Mouse (Mus musculus) limb, embryonic 12.5 days (tissue): ENCODE data around the gene Gm20716. TPM values are rescaled to one million over a fixed set of nuclear protein-coding genes. Genes with fewer than 3 reads are reported as not detected.

ENCODE experiments used
- ATAC-seq: fragments of 200-750 bp; cut with Nextera tagmentation; 2 replicates; pipeline ENCODE4 v1.8.0; 2017; ENCODE audit warnings: low read depth, moderate TSS enrichment; ENCODE audit not compliant: insufficient number of reproducible peaks, insufficient read depth, low FRiP score, low TSS enrichment
- H3K27ac ChIP-seq: fragments of 300-500 bp; sonication (generic); 2 replicates; pipeline ENCODE4 v1.5.1; 2016; ENCODE audit warnings: mild to moderate bottlenecking, moderate library complexity
- H3K27me3 ChIP-seq: fragments of 300-500 bp; sonication (generic); 2 replicates; pipeline ENCODE4 v1.6.1; 2016; ENCODE audit warnings: mild to moderate bottlenecking, moderate library complexity
- H3K36me3 ChIP-seq: fragments of 300-500 bp; sonication (generic); 2 replicates; pipeline ENCODE4 v1.6.1; 2016; ENCODE audit warnings: mild to moderate bottlenecking, moderate library complexity
- H3K4me1 ChIP-seq: fragments of 300-500 bp; sonication (generic); replicated peaks from 2 replicates; pipeline ENCODE4 v1.6.1; 2016
- H3K4me2 ChIP-seq: fragments of 300-500 bp; sonication (generic); 2 replicates; pipeline ENCODE4 v1.6.1; 2016; ENCODE audit warnings: mild to moderate bottlenecking, moderate library complexity
- H3K4me3 ChIP-seq: fragments of 300-500 bp; sonication (generic); replicated peaks from 2 replicates; pipeline ENCODE4 v1.5.1; 2016; ENCODE audit warnings: mild to moderate bottlenecking
- H3K9ac ChIP-seq: fragments of 300-500 bp; sonication (generic); replicated peaks from 2 replicates; pipeline ENCODE4 v1.6.1; 2016; ENCODE audit warnings: mild to moderate bottlenecking, moderate library complexity
- H3K9me3 ChIP-seq: fragments of 300-500 bp; sonication (generic); 2 replicates; pipeline ENCODE4 v1.6.1; 2016; ENCODE audit warnings: mild to moderate bottlenecking, moderate library complexity
- WGBS: fragments of 180-500 bp; shearing (Covaris S2); methylation state at CpG from one replicate; pipeline ENCODE4 v1.1.7; 2016; 5-methylcytosine and 5-hydroxymethylcytosine counted together
- polyA plus RNA-seq: library from polyadenylated mRNA; unstranded; fragments of >200 nt; fragmentation: Nextera tagmentation; extraction: Ambion mirVana; gene quantifications from 2 replicates; pipeline ENCODE4 v1.2.1, GENCODE M21; 2016

Gene Gm20716
- polyA plus RNA-seq, 1 experiment from 2014 or later = 29.6 TPM

GRCm38 (mm10) chr2:168223326-168223725, 6.8 kb downstream of the Gm20716 start:
- H3K4me2 ChIP-seq = no peak overlapping the region
- no peaks in the 10 kb centered on the region for H3K27me3 ChIP-seq
- H3K9me3 ChIP-seq = no peaks in the 10 kb centered on the region
- H3K4me3 ChIP-seq = no peak overlapping the region
- H3K27ac ChIP-seq = no peak overlapping the region
- WGBS = 92% methylated on average over 6 of the region's 6 CpGs
- peaks cover 76% of the 10 kb centered on the region for H3K36me3 ChIP-seq
- peaks cover 4% of the 10 kb centered on the region; the same call in 1 of the 2 replicates for H3K4me1 ChIP-seq
- no peak for ATAC-seq
- H3K9ac ChIP-seq = no peak overlapping the region

GRCm38 (mm10) chr2:168213788-168214397, 16.3 kb downstream of the Gm20716 start:
- WGBS = 42% methylated on average over 5 of the region's 5 CpGs
- H3K36me3 ChIP-seq = peaks cover 93% of the 10 kb centered on the region
- no peaks in the 10 kb centered on the region for H3K4me1 ChIP-seq
- H3K9ac ChIP-seq = no peak overlapping the region
- no peak overlapping the region for H3K4me2 ChIP-seq
- no peaks in the 10 kb centered on the region for H3K27me3 ChIP-seq
- H3K4me3 ChIP-seq = no peak overlapping the region
- no peak for ATAC-seq
- H3K27ac ChIP-seq = no peak overlapping the region
- H3K9me3 ChIP-seq = no peaks in the 10 kb centered on the region

- no peak for ATAC-seq
- Histone ChIP-seq H3K4me2 (peak overlapping the region; percentile 52; the same call in 1 of the 2 replicates), H3K9me3 (0 out of 2 replicates have a peak, but pooled peaks cover 4% of the 10 kb centered on the region), H3K27me3 (no peaks in the 10 kb centered on the region), H3K36me3 (peaks cover 66% of the 10 kb centered on the region), H3K4me1 (peaks cover 11% of the 10 kb centered on the region), H3K9ac (no peak overlapping the region), H3K27ac (peak overlapping the region; percentile 99), H3K4me3 (no peak overlapping the region)
- WGBS = 89% methylated on average over 3 of the region's 3 CpGs
Observed at GRCm38 (mm10) chr2:168207883-168208282, 22.3 kb downstream of the Gm20716 start.

- H3K27me3 ChIP-seq = no peaks in the 10 kb centered on the region
- H3K9ac ChIP-seq = peak within 1 kb of the TSS; percentile 100
- H3K4me1 ChIP-seq = peaks cover 11% of the 10 kb centered on the region
- WGBS = 0% methylated on average over 45 of the region's 89 CpGs
- 0 out of 2 replicates have a peak, but pooled peaks cover 4% of the 10 kb centered on the region for H3K9me3 ChIP-seq
- H3K4me2 ChIP-seq = peak within 1 kb of the TSS; percentile 68
- H3K27ac ChIP-seq = peak within 1 kb of the TSS; percentile 99
- peaks cover 61% of the 10 kb centered on the region for H3K36me3 ChIP-seq
- H3K4me3 ChIP-seq = peak within 1 kb of the TSS; percentile 99
- peak; percentile 87 for ATAC-seq
Observed at GRCm38 (mm10) chr2:168206725-168207644, 23.2 kb downstream of the Gm20716 start, which contains the start of gene Adnp. Gene Adnp (minus strand): TSS chr2:168207112.

- under 1% methylated on average over 48 of the region's 49 CpGs for WGBS
Observed at GRCm38 (mm10) chr2:168205681-168206631, 24.2 kb downstream of the Gm20716 start.

GRCm38 (mm10) chr2:168205265-168205664, 24.9 kb downstream of the Gm20716 start:
- no peaks in the 10 kb centered on the region for H3K27me3 ChIP-seq

More at GRCm38 (mm10) chr2:168205681-168206631, 24.2 kb downstream of the Gm20716 start:
- peak overlapping the region; percentile 68 for H3K4me2 ChIP-seq
- H3K9ac ChIP-seq = peak overlapping the region; percentile 100
- peak overlapping the region; percentile 99 for H3K27ac ChIP-seq
- peaks cover 57% of the 10 kb centered on the region for H3K36me3 ChIP-seq
- H3K4me3 ChIP-seq = peak overlapping the region; percentile 99
- peaks cover 17% of the 10 kb centered on the region for H3K4me1 ChIP-seq
- no peaks in the 10 kb centered on the region for H3K27me3 ChIP-seq
- H3K9me3 ChIP-seq = 0 out of 2 replicates have a peak, but pooled peaks cover 4% of the 10 kb centered on the region
- no peak for ATAC-seq

GRCm38 (mm10) chr2:168204476-168204999, 25.6 kb downstream of the Gm20716 start:
- H3K36me3 ChIP-seq = peaks cover 50% of the 10 kb centered on the region
- no peak for ATAC-seq

More at GRCm38 (mm10) chr2:168205265-168205664, 24.9 kb downstream of the Gm20716 start:
- Histone ChIP-seq H3K9ac (peak overlapping the region; percentile 100), H3K36me3 (peaks cover 55% of the 10 kb centered on the region), H3K27ac (peak overlapping the region; percentile 99), H3K9me3 (0 out of 2 replicates have a peak, but pooled peaks cover 4% of the 10 kb centered on the region), H3K4me2 (peak overlapping the region; percentile 68), H3K4me1 (peaks cover 24% of the 10 kb centered on the region), H3K4me3 (peak overlapping the region; percentile 99)
- 0 out of 2 replicates have a peak, but pooled peaks have one; percentile 49 for ATAC-seq
- 10% methylated on average over 6 of the region's 6 CpGs for WGBS

GRCm38 (mm10) chr2:168200014-168200691, 30.0 kb downstream of the Gm20716 start:
- no peak for ATAC-seq
- Histone ChIP-seq H3K9me3 (0 out of 2 replicates have a peak, but pooled peaks cover 4% of the 10 kb centered on the region), H3K36me3 (peaks cover 60% of the 10 kb centered on the region)

More at GRCm38 (mm10) chr2:168204476-168204999, 25.6 kb downstream of the Gm20716 start:
- Histone ChIP-seq H3K9me3 (0 out of 2 replicates have a peak, but pooled peaks cover 4% of the 10 kb centered on the region), H3K27ac (no peak overlapping the region), H3K4me3 (peak overlapping the region; percentile 99), H3K9ac (peak overlapping the region; percentile 100; the same call in 1 of the 2 replicates), H3K4me1 (peaks cover 29% of the 10 kb centered on the region), H3K4me2 (peak overlapping the region; percentile 68), H3K27me3 (no peaks in the 10 kb centered on the region)
- WGBS = 85% methylated on average over 8 of the region's 8 CpGs

GRCm38 (mm10) chr2:168199476-168199875, 30.7 kb downstream of the Gm20716 start:
- Histone ChIP-seq H3K4me3 (no peak overlapping the region), H3K4me1 (peaks cover 45% of the 10 kb centered on the region), H3K36me3 (peaks cover 62% of the 10 kb centered on the region), H3K27me3 (no peaks in the 10 kb centered on the region), H3K4me2 (no peak overlapping the region), H3K27ac (no peak overlapping the region), H3K9ac (no peak overlapping the region), H3K9me3 (0 out of 2 replicates have a peak, but pooled peaks cover 4% of the 10 kb centered on the region)
- no peak for ATAC-seq
- WGBS = 84% methylated on average over 4 of the region's 4 CpGs

More at GRCm38 (mm10) chr2:168200014-168200691, 30.0 kb downstream of the Gm20716 start:
- peaks cover 50% of the 10 kb centered on the region for H3K4me1 ChIP-seq
- WGBS = 97% methylated on average over 4 of the region's 5 CpGs
- no peaks in the 10 kb centered on the region for H3K27me3 ChIP-seq
- H3K4me3 ChIP-seq = no peak overlapping the region
- peak overlapping the region; percentile 22; the same call in 1 of the 2 replicates for H3K4me2 ChIP-seq
- no peak overlapping the region for H3K9ac ChIP-seq
- H3K27ac ChIP-seq = no peak overlapping the region
